Mouse (Mus musculus) lung, embryonic 15.5 days (tissue): ENCODE measurements around the gene Gm973. TPM values are rescaled to one million over a fixed set of nuclear protein-coding genes. Genes with fewer than 3 reads are reported as not detected.
A peak's percentile ranks its signal among the peaks of the same experiment; 100 is the strongest.

ENCODE experiments used
- ATAC-seq: fragments of 200-750 bp; cut with Nextera tagmentation; 2 replicates; pipeline ENCODE4 v1.8.0; 2017; ENCODE audit warnings: moderate number of reproducible peaks, borderline replicate concordance; ENCODE audit not compliant: low FRiP score, low TSS enrichment; ENCODE audit errors: extremely low read depth
- H3K27ac ChIP-seq: fragments of 300-500 bp; sonication (generic); 2 replicates; pipeline ENCODE4 v1.5.1; 2015; ENCODE audit warnings: moderate library complexity, mild to moderate bottlenecking, inconsistent platforms
- H3K27me3 ChIP-seq: fragments of 300-500 bp; sonication (generic); 2 replicates; pipeline ENCODE4 v1.6.1; 2015; ENCODE audit warnings: inconsistent platforms
- H3K36me3 ChIP-seq: fragments of 300-500 bp; sonication (generic); 2 replicates; pipeline ENCODE4 v1.6.1; 2015; ENCODE audit warnings: inconsistent platforms
- H3K4me1 ChIP-seq: fragments of 300-500 bp; sonication (generic); 2 replicates; pipeline ENCODE4 v1.6.1; 2015; ENCODE audit warnings: inconsistent platforms
- H3K4me2 ChIP-seq: fragments of 300-500 bp; sonication (generic); 2 replicates; pipeline ENCODE4 v1.6.1; 2015; ENCODE audit warnings: inconsistent platforms, mild to moderate bottlenecking, moderate library complexity
- H3K4me3 ChIP-seq: fragments of 300-500 bp; sonication (generic); 2 replicates; pipeline ENCODE4 v1.5.1; 2015; ENCODE audit warnings: mild to moderate bottlenecking, inconsistent platforms
- H3K9ac ChIP-seq: fragments of 300-500 bp; sonication (generic); 2 replicates; pipeline ENCODE4 v1.6.1; 2015; ENCODE audit warnings: inconsistent platforms
- H3K9me3 ChIP-seq: fragments of 300-500 bp; sonication (generic); 2 replicates; pipeline ENCODE4 v1.6.1; 2016; ENCODE audit warnings: inconsistent platforms
- WGBS: fragments of 180-500 bp; shearing (Covaris S2); methylation state at CpG from one replicate; pipeline ENCODE4 v1.1.7; 2015; 5-methylcytosine and 5-hydroxymethylcytosine counted together
- polyA plus RNA-seq: library from polyadenylated mRNA; unstranded; fragments of >200 nt; fragmentation: Nextera tagmentation; extraction: Ambion mirVana; gene quantifications from 2 replicates; pipeline ENCODE4 v1.2.1, GENCODE M21; 2015

The Gm973 gene
- polyA plus RNA-seq, 1 experiment from 2014 or later, result 0.86 TPM

DNA sequence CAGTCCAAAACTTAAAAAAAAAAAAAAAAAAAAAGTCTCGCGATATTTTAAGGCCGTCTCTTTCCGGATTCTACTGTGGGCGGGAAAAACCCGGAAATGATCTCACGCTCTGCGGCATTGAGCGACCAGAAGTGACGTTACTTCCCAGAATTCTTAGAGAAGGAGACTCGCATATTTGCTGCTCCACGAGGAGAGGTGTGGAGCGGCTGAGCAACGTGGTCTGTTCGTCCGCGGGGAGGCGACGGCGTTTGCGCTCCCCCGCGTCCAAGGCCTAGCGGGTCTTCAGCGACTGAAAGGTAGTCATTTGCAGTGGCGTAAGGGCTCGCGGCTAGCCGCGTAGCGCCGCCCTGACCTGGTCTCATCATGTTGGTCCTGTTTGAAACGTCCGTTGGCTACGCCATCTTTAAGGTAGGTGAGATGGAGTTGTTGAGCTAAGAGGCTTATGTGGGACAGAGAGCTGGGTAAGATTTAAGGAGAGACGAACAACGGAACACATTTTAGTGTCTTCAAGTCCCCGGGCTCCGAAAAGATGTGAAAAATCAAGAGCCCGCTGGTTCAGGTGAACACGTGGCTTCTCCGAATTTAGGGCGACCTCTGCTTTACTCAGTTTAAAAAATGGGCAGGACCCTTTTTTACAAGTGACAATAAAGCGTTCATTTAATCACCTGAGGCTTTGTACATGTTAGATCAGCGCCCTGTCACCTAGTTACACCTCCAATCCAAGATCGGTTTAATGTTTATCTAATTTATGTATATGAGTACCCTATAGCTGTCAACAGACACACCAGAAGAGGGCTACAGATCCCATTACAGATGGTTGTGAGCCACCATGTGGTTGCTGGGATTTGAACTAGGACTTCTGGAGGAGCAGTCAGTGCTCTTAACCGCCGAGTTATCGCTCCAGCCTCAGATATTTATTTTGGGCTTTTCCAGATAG is 169.0 kb downstream of the Gm973 start, which contains the start of gene Nop58:
Gene Nop58, plus strand, starts transcription at position 153 of the 937 bp plus-strand sequence.
- peak; percentile 97 for ATAC-seq
- Histone ChIP-seq H3K4me1 (peaks cover 21% of the 10 kb centered on the region), H3K36me3 (peaks cover 7% of the 10 kb centered on the region), H3K27ac (peak within 1 kb of the TSS; percentile 91), H3K9ac (peak within 1 kb of the TSS; percentile 84), H3K4me2 (peak within 1 kb of the TSS; percentile 69), H3K4me3 (peak within 1 kb of the TSS; percentile 88), H3K9me3 (no peaks in the 10 kb centered on the region), H3K27me3 (peaks cover 3% of the 10 kb centered on the region; the same call in 1 of the 2 replicates)
- under 1% methylated on average over 49 of the region's 49 CpGs for WGBS

Other genes starting within 250 kb of the Gm973 start
- 15.4 and 15.8 TPM in 2 replicates for gene Fzd7, start 33.8 kb upstream of the Gm973 start, polyA plus RNA-seq
- 400 and 412 TPM in 2 replicates for gene Sumo1, start 154.6 kb downstream of the Gm973 start, polyA plus RNA-seq
- 230 and 232 TPM in 2 replicates for gene Nop58, start 168.7 kb downstream of the Gm973 start, polyA plus RNA-seq
- gene Bmpr2, start 247.1 kb downstream of the Gm973 start, polyA plus RNA-seq, result 8.9 and 9.5 TPM in 2 replicates